Mouse (Mus musculus): ENCODE measurements around the gene Pla2g4b.

The Pla2g4b gene

GRCm38 (mm10) chr2:120032726-120033467 is at the start of gene Pla2g4b:
Gene Pla2g4b, plus strand, starts transcription at chr2:120033417.
- DNase-seq: no peak

- no peak for DNase-seq
These were observed 47.3 kb upstream of the Pla2g4b start for GRCm38 (mm10) chr2:119985871-119986270.

GRCm38 (mm10) chr2:119986369-119986768 is 46.8 kb upstream of the Pla2g4b start:
- no peak for DNase-seq

- no peak for DNase-seq
These were observed 45.8 kb upstream of the Pla2g4b start for GRCm38 (mm10) chr2:119987441-119987840.

GRCm38 (mm10) chr2:119988952-119989351 is 44.3 kb upstream of the Pla2g4b start:
- DNase-seq: peak; percentile 38

- DNase-seq: no peak
These were observed 42.3 kb upstream of the Pla2g4b start for GRCm38 (mm10) chr2:119990881-119991280.

GRCm38 (mm10) chr2:119992349-119992748 is 40.9 kb upstream of the Pla2g4b start:
- DNase-seq: no peak

- DNase-seq: no peak
These were observed 39.7 kb upstream of the Pla2g4b start for GRCm38 (mm10) chr2:119993515-119993914.

GRCm38 (mm10) chr2:119994839-119995238 is 38.4 kb upstream of the Pla2g4b start:
- no peak for DNase-seq

GRCm38 (mm10) chr2:119995391-119996281 is 37.6 kb upstream of the Pla2g4b start:
- DNase-seq: peak; percentile 18

GRCm38 (mm10) chr2:119997354-119997753 is 35.9 kb upstream of the Pla2g4b start:
- DNase-seq: no peak

GRCm38 (mm10) chr2:119999731-120000130 is 33.5 kb upstream of the Pla2g4b start:
- DNase-seq: no peak

- DNase-seq: no peak
These were observed 32.2 kb upstream of the Pla2g4b start for GRCm38 (mm10) chr2:120000882-120001584.

GRCm38 (mm10) chr2:120001956-120002355 is 31.3 kb upstream of the Pla2g4b start:
- DNase-seq: no peak

GRCm38 (mm10) chr2:120003970-120004369 is 29.2 kb upstream of the Pla2g4b start:
- DNase-seq: no peak

GRCm38 (mm10) chr2:120006696-120007095 is 26.5 kb upstream of the Pla2g4b start:
- no peak for DNase-seq

- no peak for DNase-seq
These were observed 25.5 kb upstream of the Pla2g4b start for GRCm38 (mm10) chr2:120007680-120008210.

- DNase-seq: no peak
These were observed 24.5 kb upstream of the Pla2g4b start for GRCm38 (mm10) chr2:120008672-120009071.

- peak; percentile 66 for DNase-seq
These were observed 21.6 kb upstream of the Pla2g4b start for GRCm38 (mm10) chr2:120011462-120012200.

GRCm38 (mm10) chr2:120012924-120013323 is 20.3 kb upstream of the Pla2g4b start:
- no peak for DNase-seq

GRCm38 (mm10) chr2:120013831-120014486 is 19.3 kb upstream of the Pla2g4b start:
- DNase-seq: no peak

GRCm38 (mm10) chr2:120015882-120016281 is 17.3 kb upstream of the Pla2g4b start:
- no peak for DNase-seq
